Mouse (Mus musculus): ENCODE data around the gene Smad5. TPM values are rescaled to one million over a fixed set of nuclear protein-coding genes. Genes with fewer than 3 reads are reported as not detected.

Gene Smad5
- polyA plus RNA-seq, 1 experiment from 2014 or later = 34.8 TPM

- Histone ChIP-seq H3K27me3 (ENCODE audit: control insufficient read depth, insufficient read depth, low read depth, low read length) (peaks cover 20% of the 10 kb centered on the region), H3K4me3 (ENCODE audit: low read length) (peak overlapping the region; percentile 8; the same call in 1 of the 2 replicates), H3K9me3 (ENCODE audit: control insufficient read depth, low read length) (no peaks in the 10 kb centered on the region), H3K27ac (ENCODE audit: low read length) (peak overlapping the region; percentile 82), H3K4me1 (replicated peaks; ENCODE audit: control insufficient read depth, insufficient read depth, low read length) (peaks cover 36% of the 10 kb centered on the region), H3K9ac (ENCODE audit: low read length) (0 out of 2 replicates have a peak overlapping the region, but pooled peaks have one; percentile 19), H3K4me2 (ENCODE audit: low read depth, low read length) (peak overlapping the region; percentile 30), H3K36me3 (ENCODE audit: control insufficient read depth, insufficient read depth, low read length) (no peaks in the 10 kb centered on the region)
- 37% methylated on average over 12 of the region's 12 CpGs for WGBS
- ATAC-seq (ENCODE audit: low read depth) = peak; percentile 53
Observed at GRCm38 (mm10) chr13:56757201-56757600, 54.4 kb downstream of the Smad5 start.

- 24% methylated on average over 6 of the region's 6 CpGs for WGBS
- H3K27ac ChIP-seq (ENCODE audit: low read length) = peak overlapping the region; percentile 82; the same call in 1 of the 2 replicates
Observed at GRCm38 (mm10) chr13:56758492-56758891, 55.7 kb downstream of the Smad5 start.

GRCm38 (mm10) chr13:56762446-56763229, 59.8 kb downstream of the Smad5 start:
- ATAC-seq (ENCODE audit: low read depth) = no peak
- WGBS = 31% methylated on average over 13 of the region's 13 CpGs

More at GRCm38 (mm10) chr13:56758492-56758891, 55.7 kb downstream of the Smad5 start:
- Histone ChIP-seq H3K27me3 (ENCODE audit: control insufficient read depth, insufficient read depth, low read depth, low read length) (peaks cover 9% of the 10 kb centered on the region), H3K4me3 (ENCODE audit: low read length) (no peak overlapping the region), H3K9me3 (ENCODE audit: control insufficient read depth, low read length) (no peaks in the 10 kb centered on the region), H3K9ac (ENCODE audit: low read length) (0 out of 2 replicates have a peak overlapping the region, but pooled peaks have one; percentile 11), H3K4me2 (ENCODE audit: low read depth, low read length) (peak overlapping the region; percentile 30; the same call in 1 of the 2 replicates), H3K36me3 (ENCODE audit: control insufficient read depth, insufficient read depth, low read length) (no peaks in the 10 kb centered on the region), H3K4me1 (replicated peaks; ENCODE audit: control insufficient read depth, insufficient read depth, low read length) (peaks cover 24% of the 10 kb centered on the region)
- peak; percentile 26; the same call in 1 of the 2 replicates for ATAC-seq (ENCODE audit: low read depth)

GRCm38 (mm10) chr13:56765284-56766032, 62.6 kb downstream of the Smad5 start:
- H3K4me2 ChIP-seq (ENCODE audit: low read depth, low read length) = peak overlapping the region; percentile 58
- peak overlapping the region; percentile 38 for H3K9ac ChIP-seq (ENCODE audit: low read length)
- no peaks in the 10 kb centered on the region for H3K36me3 ChIP-seq (ENCODE audit: control insufficient read depth, insufficient read depth, low read length)
- H3K4me3 ChIP-seq (ENCODE audit: low read length) = peak overlapping the region; percentile 30
- WGBS = 24% methylated on average over 25 of the region's 25 CpGs
- H3K27ac ChIP-seq (ENCODE audit: low read length) = peak overlapping the region; percentile 61
- no peaks in the 10 kb centered on the region for H3K27me3 ChIP-seq (ENCODE audit: control insufficient read depth, insufficient read depth, low read depth, low read length)
- H3K9me3 ChIP-seq (ENCODE audit: control insufficient read depth, low read length) = no peaks in the 10 kb centered on the region
- ATAC-seq (ENCODE audit: low read depth) = peak; percentile 55
- peaks cover 22% of the 10 kb centered on the region for H3K4me1 ChIP-seq (replicated peaks; ENCODE audit: control insufficient read depth, insufficient read depth, low read length)

More at GRCm38 (mm10) chr13:56762446-56763229, 59.8 kb downstream of the Smad5 start:
- Histone ChIP-seq H3K27ac (ENCODE audit: low read length) (no peak overlapping the region), H3K4me3 (ENCODE audit: low read length) (no peak overlapping the region), H3K4me2 (ENCODE audit: low read depth, low read length) (no peak overlapping the region), H3K9me3 (ENCODE audit: control insufficient read depth, low read length) (no peaks in the 10 kb centered on the region), H3K27me3 (ENCODE audit: control insufficient read depth, insufficient read depth, low read depth, low read length) (no peaks in the 10 kb centered on the region), H3K4me1 (replicated peaks; ENCODE audit: control insufficient read depth, insufficient read depth, low read length) (peaks cover 26% of the 10 kb centered on the region), H3K36me3 (ENCODE audit: control insufficient read depth, insufficient read depth, low read length) (no peaks in the 10 kb centered on the region), H3K9ac (ENCODE audit: low read length) (no peak overlapping the region)

- no peak for ATAC-seq (ENCODE audit: low read depth)
- no peaks in the 10 kb centered on the region for H3K9me3 ChIP-seq (ENCODE audit: control insufficient read depth, low read length)
- 34% methylated on average over 5 of the region's 5 CpGs for WGBS
- no peaks in the 10 kb centered on the region for H3K36me3 ChIP-seq (ENCODE audit: control insufficient read depth, insufficient read depth, low read length)
- peaks cover 22% of the 10 kb centered on the region for H3K4me1 ChIP-seq (replicated peaks; ENCODE audit: control insufficient read depth, insufficient read depth, low read length)
- H3K4me2 ChIP-seq (ENCODE audit: low read depth, low read length) = no peak overlapping the region
- H3K27ac ChIP-seq (ENCODE audit: low read length) = peak overlapping the region; percentile 23; the same call in 1 of the 2 replicates
- no peaks in the 10 kb centered on the region for H3K27me3 ChIP-seq (ENCODE audit: control insufficient read depth, insufficient read depth, low read depth, low read length)
- H3K4me3 ChIP-seq (ENCODE audit: low read length) = no peak overlapping the region
- no peak overlapping the region for H3K9ac ChIP-seq (ENCODE audit: low read length)
Observed at GRCm38 (mm10) chr13:56766211-56766610, 63.4 kb downstream of the Smad5 start.

- no peak overlapping the region for H3K27ac ChIP-seq (ENCODE audit: low read length)
- H3K36me3 ChIP-seq (ENCODE audit: control insufficient read depth, insufficient read depth, low read length) = no peaks in the 10 kb centered on the region
- no peak for ATAC-seq (ENCODE audit: low read depth)
- no peak overlapping the region for H3K9ac ChIP-seq (ENCODE audit: low read length)
- H3K4me3 ChIP-seq (ENCODE audit: low read length) = no peak overlapping the region
- H3K27me3 ChIP-seq (ENCODE audit: control insufficient read depth, insufficient read depth, low read depth, low read length) = no peaks in the 10 kb centered on the region
- H3K4me1 ChIP-seq (replicated peaks; ENCODE audit: control insufficient read depth, insufficient read depth, low read length) = peaks cover 22% of the 10 kb centered on the region
- WGBS = 38% methylated on average over 4 of the region's 4 CpGs
- H3K4me2 ChIP-seq (ENCODE audit: low read depth, low read length) = no peak overlapping the region
- H3K9me3 ChIP-seq (ENCODE audit: control insufficient read depth, low read length) = no peaks in the 10 kb centered on the region
Observed at GRCm38 (mm10) chr13:56769431-56769830, 66.6 kb downstream of the Smad5 start.

- no peaks in the 10 kb centered on the region for H3K36me3 ChIP-seq (ENCODE audit: control insufficient read depth, insufficient read depth, low read length)
- H3K27ac ChIP-seq (ENCODE audit: low read length) = no peak overlapping the region
- ATAC-seq (ENCODE audit: low read depth) = no peak
- H3K4me2 ChIP-seq (ENCODE audit: low read depth, low read length) = no peak overlapping the region
- H3K27me3 ChIP-seq (ENCODE audit: control insufficient read depth, insufficient read depth, low read depth, low read length) = no peaks in the 10 kb centered on the region
- no peak overlapping the region for H3K4me3 ChIP-seq (ENCODE audit: low read length)
- H3K9me3 ChIP-seq (ENCODE audit: control insufficient read depth, low read length) = no peaks in the 10 kb centered on the region
- WGBS = 41% methylated on average over 1 of the region's 1 CpGs
- no peak overlapping the region for H3K9ac ChIP-seq (ENCODE audit: low read length)
- H3K4me1 ChIP-seq (replicated peaks; ENCODE audit: control insufficient read depth, insufficient read depth, low read length) = peaks cover 18% of the 10 kb centered on the region
Observed at GRCm38 (mm10) chr13:56770136-56770578, 67.3 kb downstream of the Smad5 start.

- Histone ChIP-seq H3K27ac (ENCODE audit: low read length) (no peak overlapping the region), H3K4me1 (replicated peaks; ENCODE audit: control insufficient read depth, insufficient read depth, low read length) (peaks cover 12% of the 10 kb centered on the region), H3K36me3 (ENCODE audit: control insufficient read depth, insufficient read depth, low read length) (no peaks in the 10 kb centered on the region), H3K4me2 (ENCODE audit: low read depth, low read length) (no peak overlapping the region), H3K4me3 (ENCODE audit: low read length) (no peak overlapping the region), H3K27me3 (ENCODE audit: control insufficient read depth, insufficient read depth, low read depth, low read length) (no peaks in the 10 kb centered on the region), H3K9ac (ENCODE audit: low read length) (no peak overlapping the region), H3K9me3 (ENCODE audit: control insufficient read depth, low read length) (no peaks in the 10 kb centered on the region)
- no peak for ATAC-seq (ENCODE audit: low read depth)
- 59% methylated on average over 5 of the region's 5 CpGs for WGBS
Observed at GRCm38 (mm10) chr13:56770786-56771185, 68.0 kb downstream of the Smad5 start.

- H3K4me2 ChIP-seq (ENCODE audit: low read depth, low read length) = no peak overlapping the region
- 33% methylated on average over 3 of the region's 3 CpGs for WGBS
- ATAC-seq (ENCODE audit: low read depth) = no peak
- H3K4me1 ChIP-seq (replicated peaks; ENCODE audit: control insufficient read depth, insufficient read depth, low read length) = peaks cover 7% of the 10 kb centered on the region
- H3K27me3 ChIP-seq (ENCODE audit: control insufficient read depth, insufficient read depth, low read depth, low read length) = no peaks in the 10 kb centered on the region
- no peaks in the 10 kb centered on the region for H3K36me3 ChIP-seq (ENCODE audit: control insufficient read depth, insufficient read depth, low read length)
- no peak overlapping the region for H3K9ac ChIP-seq (ENCODE audit: low read length)
- H3K27ac ChIP-seq (ENCODE audit: low read length) = no peak overlapping the region
- no peak overlapping the region for H3K4me3 ChIP-seq (ENCODE audit: low read length)
- H3K9me3 ChIP-seq (ENCODE audit: control insufficient read depth, low read length) = no peaks in the 10 kb centered on the region
Observed at GRCm38 (mm10) chr13:56772592-56772991, 69.8 kb downstream of the Smad5 start.

Data from lung, embryonic 16.5 days (tissue).